Mouse (Mus musculus) stomach, postnatal 0 days (tissue): Measurements from ENCODE around the gene BC028528. TPM values are rescaled to one million over a fixed set of nuclear protein-coding genes. Genes with fewer than 3 reads are reported as not detected.
A peak's percentile ranks its signal among the peaks of the same experiment; 100 is the strongest.
"Not testable (repeated sequence)": the region's sequence is repeated elsewhere in the genome, so short reads cannot be mapped to it uniquely, and the experiment has no call there.

ENCODE experiments used
- ATAC-seq: fragments of 200-750 bp; cut with Nextera tagmentation; 2 replicates; pipeline ENCODE4 v1.8.0; 2017; ENCODE audit not compliant: low FRiP score, low TSS enrichment
- DNase-seq: peaks from one replicate; pipeline ENCODE4 v3.0.0-alpha.2; 2016; ENCODE audit warnings: low spot score
- H3K27ac ChIP-seq: fragments of 300-500 bp; sonication (generic); replicated peaks from 2 replicates; pipeline ENCODE4 v1.5.1; 2014; ENCODE audit warnings: mild to moderate bottlenecking, control low read depth
- H3K27me3 ChIP-seq: fragments of 300-500 bp; sonication (generic); 2 replicates; pipeline ENCODE4 v1.6.1; 2014; ENCODE audit warnings: low read length; ENCODE audit not compliant: control insufficient read depth, insufficient read depth
- H3K36me3 ChIP-seq: fragments of 300-500 bp; sonication (generic); 2 replicates; pipeline ENCODE4 v1.6.1; 2014; ENCODE audit warnings: low read length, mixed read lengths; ENCODE audit not compliant: control insufficient read depth, insufficient read depth
- H3K4me1 ChIP-seq: fragments of 300-500 bp; sonication (generic); replicated peaks from 2 replicates; pipeline ENCODE4 v1.6.1; 2014; ENCODE audit warnings: antibody characterized with exemption; ENCODE audit not compliant: control insufficient read depth, insufficient read depth
- H3K4me2 ChIP-seq: fragments of 300-500 bp; sonication (generic); replicated peaks from 2 replicates; pipeline ENCODE4 v1.6.1; 2014; ENCODE audit warnings: low read depth, mild to moderate bottlenecking, control low read depth, moderate library complexity
- H3K4me3 ChIP-seq: fragments of 300-500 bp; sonication (generic); 2 replicates; pipeline ENCODE4 v1.5.1; 2014; ENCODE audit warnings: low read depth, low read length, control low read depth
- H3K9ac ChIP-seq: fragments of 300-500 bp; sonication (generic); 2 replicates; pipeline ENCODE4 v1.6.1; 2014; ENCODE audit warnings: mild to moderate bottlenecking, low read length, control low read depth, mixed read lengths
- H3K9me3 ChIP-seq: fragments of 300-500 bp; sonication (generic); 2 replicates; pipeline ENCODE4 v1.6.1; 2016; ENCODE audit warnings: low read length; ENCODE audit not compliant: control insufficient read depth
- CTCF ChIP-seq: IDR thresholded peaks from 2 replicates; pipeline ENCODE4 v1.5.1; 2016; ENCODE audit warnings: antibody characterized with exemption, low read depth, mild to moderate bottlenecking, moderate library complexity
- EP300 ChIP-seq: optimal IDR thresholded peaks from 2 replicates; pipeline ENCODE3; 2016; ENCODE audit warnings: antibody characterized with exemption
- WGBS: fragments of 180-500 bp; shearing (Covaris S2); extraction: QIAGEN DNeasy Blood & Tissue Kit; methylation state at CpG from one replicate; pipeline ENCODE4 v1.1.7; 2014; 5-methylcytosine and 5-hydroxymethylcytosine counted together
- polyA plus RNA-seq: library from polyadenylated mRNA; unstranded; fragments of >200 nt; fragmentation: Nextera tagmentation; extraction: Ambion mirVana; gene quantifications from 2 replicates; pipeline ENCODE4 v1.2.1, GENCODE M21; 2015

Gene BC028528
- polyA plus RNA-seq, 1 experiment from 2014 or later: 14.8 TPM

DNA sequence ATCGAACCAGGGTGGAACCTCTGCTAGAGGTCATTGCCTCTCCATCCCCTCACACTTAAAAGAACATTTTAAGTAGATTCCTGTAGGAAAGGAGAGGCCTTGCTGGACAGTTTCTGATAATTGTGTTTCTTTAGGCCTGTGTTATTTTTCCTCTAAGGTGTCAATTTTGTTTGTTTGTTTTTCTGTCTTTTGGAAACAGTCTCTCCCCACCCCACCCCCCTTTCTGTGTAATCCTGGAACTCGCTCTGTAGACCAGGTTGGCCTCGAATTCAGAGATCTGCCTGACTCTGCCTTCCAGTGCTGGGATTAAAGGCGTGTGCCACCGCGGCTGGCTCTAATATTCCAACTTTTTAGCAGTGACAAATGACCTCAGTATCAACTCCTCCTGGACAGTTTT is 36.5 kb upstream of the BC028528 start:
- no peak overlapping the region for H3K9ac ChIP-seq
- no peaks in the 10 kb centered on the region for H3K36me3 ChIP-seq
- H3K27me3 ChIP-seq: no peaks in the 10 kb centered on the region
- peak overlapping the region; percentile 62 for H3K4me2 ChIP-seq
- TF ChIP-seq EP300: no peak
- TF ChIP-seq CTCF: no peak
- 45% methylated on average over 6 of the region's 6 CpGs for WGBS
- H3K4me3 ChIP-seq: peak overlapping the region; percentile 89
- no peaks in the 10 kb centered on the region for H3K9me3 ChIP-seq
- no peak overlapping the region for H3K27ac ChIP-seq
- H3K4me1 ChIP-seq: no peaks in the 10 kb centered on the region
- DNase-seq (no peak), ATAC-seq (no peak)

DNA sequence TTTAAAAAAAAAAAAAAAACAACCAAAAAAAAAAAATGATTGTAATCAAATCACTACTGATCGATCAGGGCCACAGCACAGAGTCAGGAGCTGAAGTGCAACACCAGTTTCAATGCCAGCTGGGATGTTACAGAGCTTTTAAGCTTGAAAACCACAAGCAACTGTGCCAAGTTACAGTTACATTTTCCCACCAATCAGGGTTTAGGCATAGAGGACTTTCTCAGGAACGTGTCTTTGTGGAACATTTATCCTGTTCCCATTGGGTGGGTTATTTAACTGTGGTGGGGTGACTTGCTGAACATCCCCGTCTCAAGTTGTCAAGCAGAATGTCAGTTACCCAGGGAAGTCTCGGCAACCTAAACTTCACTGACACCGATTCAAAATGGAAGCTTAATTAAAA is 33.3 kb upstream of the BC028528 start:
- Histone ChIP-seq H3K27ac (no peak overlapping the region), H3K9me3 (no peaks in the 10 kb centered on the region), H3K4me2 (no peak overlapping the region), H3K36me3 (no peaks in the 10 kb centered on the region), H3K27me3 (no peaks in the 10 kb centered on the region), H3K4me3 (no peak overlapping the region), H3K4me1 (no peaks in the 10 kb centered on the region), H3K9ac (no peak overlapping the region)
- no peak for TF ChIP-seq CTCF
- no peak for TF ChIP-seq EP300
- DNase-seq: no peak
- 76% methylated on average over 5 of the region's 5 CpGs for WGBS
- ATAC-seq: no peak

DNA sequence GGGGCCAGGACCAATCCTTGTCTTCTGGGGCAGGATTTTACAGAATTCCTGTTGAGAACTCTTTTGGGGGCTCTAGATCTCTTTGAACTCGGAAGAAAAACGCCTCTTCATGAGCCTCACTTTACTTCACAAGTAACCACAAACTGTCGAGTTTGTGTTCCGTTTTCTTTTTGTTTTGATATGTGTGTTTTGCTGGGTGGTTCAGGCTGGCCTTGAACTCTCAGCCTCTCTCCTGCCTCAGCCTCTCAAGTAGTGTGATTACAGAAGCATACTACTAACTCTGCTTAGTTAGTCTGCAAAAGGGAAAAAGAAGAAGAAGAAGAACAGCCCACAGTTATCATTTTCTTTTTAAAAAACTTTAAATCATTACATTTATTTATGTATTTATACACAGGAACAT is 32.4 kb upstream of the BC028528 start:
- no peak for ATAC-seq
- WGBS: 69% methylated on average over 4 of the region's 4 CpGs

GRCm38 (mm10) chr3:95923429-95923828 is 31.6 kb upstream of the BC028528 start:
- not testable (repeated sequence) for H3K9me3 ChIP-seq, DNase-seq, H3K4me2 ChIP-seq, H3K27me3 ChIP-seq, ATAC-seq, H3K36me3 ChIP-seq, H3K4me3 ChIP-seq, H3K27ac ChIP-seq, H3K4me1 ChIP-seq, H3K9ac ChIP-seq
- 89% methylated on average over 7 of the region's 7 CpGs for WGBS

More for the DNA sequence above, 32.4 kb upstream of the BC028528 start:
- no peak overlapping the region for H3K4me2 ChIP-seq
- no peaks in the 10 kb centered on the region for H3K36me3 ChIP-seq
- H3K9me3 ChIP-seq: no peaks in the 10 kb centered on the region
- H3K4me1 ChIP-seq: no peaks in the 10 kb centered on the region
- no peak overlapping the region for H3K9ac ChIP-seq
- DNase-seq: no peak
- no peak overlapping the region for H3K4me3 ChIP-seq
- H3K27ac ChIP-seq: no peak overlapping the region
- TF ChIP-seq CTCF: no peak
- no peak for TF ChIP-seq EP300
- no peaks in the 10 kb centered on the region for H3K27me3 ChIP-seq

GRCm38 (mm10) chr3:95920532-95920931 is 28.7 kb upstream of the BC028528 start:
- not testable (repeated sequence) for H3K27ac ChIP-seq, H3K36me3 ChIP-seq, H3K27me3 ChIP-seq, ATAC-seq, DNase-seq, H3K9me3 ChIP-seq, H3K4me2 ChIP-seq, H3K9ac ChIP-seq, H3K4me3 ChIP-seq, H3K4me1 ChIP-seq
- 63% methylated on average over 2 of the region's 2 CpGs for WGBS

- Histone ChIP-seq H3K4me1 (no peaks in the 10 kb centered on the region), H3K27me3 (no peaks in the 10 kb centered on the region), H3K9me3 (no peaks in the 10 kb centered on the region), H3K36me3 (no peaks in the 10 kb centered on the region), H3K4me2 (no peak overlapping the region), H3K27ac (no peak overlapping the region), H3K9ac (no peak overlapping the region), H3K4me3 (no peak overlapping the region)
- TF ChIP-seq EP300 (no peak), CTCF (no peak)
- DNase-seq: no peak
- ATAC-seq: no peak
- 67% methylated on average over 7 of the region's 7 CpGs for WGBS
Measured at GRCm38 (mm10) chr3:95916760-95917159, 25.0 kb upstream of the BC028528 start.
